Mouse (Mus musculus): ENCODE measurements around the gene Olfr281. TPM values are rescaled to one million over a fixed set of nuclear protein-coding genes. Genes with fewer than 3 reads are reported as not detected.

The Olfr281 gene
- polyA plus RNA-seq (2017; shearing (Covaris generic)) = not detected

GRCm38 (mm10) chr15:98452288-98452687 is at the start of gene Olfr281:
Olfr281 (plus strand) TSS chr15:98452588.

GRCm38 (mm10) chr15:98430925-98431324 is 21.5 kb upstream of the Olfr281 start, which contains the start of gene Olfr282:
Olfr282 (plus strand) TSS chr15:98431225.

GRCm38 (mm10) chr15:98469596-98469995 is 17.2 kb downstream of the Olfr281 start, which contains the start of gene OR5BS1P:
OR5BS1P (plus strand) TSS chr15:98469896.

GRCm38 (mm10) chr15:98482701-98483100 is 30.3 kb downstream of the Olfr281 start, which contains the start of gene Lalba:
Lalba (minus strand) TSS chr15:98482721.

DNA sequence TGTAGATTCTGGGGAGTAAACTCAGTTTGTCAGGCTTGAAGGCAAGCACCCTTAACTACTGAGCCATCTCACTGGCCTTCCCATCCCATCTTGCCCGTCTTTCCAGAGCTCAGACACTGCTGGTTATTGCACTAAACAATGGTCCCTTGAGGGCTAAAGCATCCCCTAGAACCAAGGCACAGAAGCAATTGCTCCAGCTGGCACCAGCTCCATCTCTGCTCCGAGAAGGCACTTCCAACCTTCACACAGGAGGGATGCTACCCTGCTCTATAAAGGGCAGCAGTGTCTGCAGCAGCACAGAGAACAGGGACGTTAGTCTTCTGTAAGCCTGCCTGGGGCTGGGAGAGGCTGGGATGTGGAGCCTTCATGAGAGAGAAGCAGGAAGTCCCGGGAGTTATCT is 39.7 kb downstream of the Olfr281 start, which contains the start of gene Olfr279:
TSS of gene Olfr279 (plus strand) at position 301 of the 400 bp plus-strand sequence.

Other genes starting within 250 kb of the Olfr281 start
- gene Gm44579, start 231.6 kb upstream of the Olfr281 start, polyA plus RNA-seq (2017; shearing (Covaris generic)) = not detected
- not detected for gene Olfr287, start 231.5 kb upstream of the Olfr281 start, polyA plus RNA-seq (2017; shearing (Covaris generic))
- gene Olfr286, start 218.1 kb upstream of the Olfr281 start, polyA plus RNA-seq (2017; shearing (Covaris generic)) = not detected
- not detected for gene H1fnt, start 195.3 kb upstream of the Olfr281 start, polyA plus RNA-seq (2017; shearing (Covaris generic))
- gene Zfp641, start 156.4 kb upstream of the Olfr281 start, polyA plus RNA-seq (2017; shearing (Covaris generic)) = not detected
- not detected for gene Olfr285, start 135.2 kb upstream of the Olfr281 start, polyA plus RNA-seq (2017; shearing (Covaris generic))
- not detected for gene Olfr284, start 111.6 kb upstream of the Olfr281 start, polyA plus RNA-seq (2017; shearing (Covaris generic))
- not detected for gene Olfr283, start 71.6 kb upstream of the Olfr281 start, polyA plus RNA-seq (2017; shearing (Covaris generic))
- gene Olfr282, start 21.4 kb upstream of the Olfr281 start, polyA plus RNA-seq (2017; shearing (Covaris generic)) = not detected
- not detected for gene OR5BS1P, start 17.3 kb downstream of the Olfr281 start, polyA plus RNA-seq (2017; shearing (Covaris generic))
- not detected for gene Lalba, start 30.1 kb downstream of the Olfr281 start, polyA plus RNA-seq (2017; shearing (Covaris generic))
- 0.05 TPM for gene Olfr279, start 39.8 kb downstream of the Olfr281 start, polyA plus RNA-seq (2017; shearing (Covaris generic))
- gene Kansl2, start 81.7 kb downstream of the Olfr281 start, polyA plus RNA-seq (2017; shearing (Covaris generic)) = 46.7 TPM
- gene Ccnt1, start 118.3 kb downstream of the Olfr281 start, polyA plus RNA-seq (2017; shearing (Covaris generic)) = 84.8 TPM
- not detected for gene 4930415O20Rik, start 118.4 kb downstream of the Olfr281 start, polyA plus RNA-seq (2017; shearing (Covaris generic))
- gene Adcy6, start 157.5 kb downstream of the Olfr281 start, polyA plus RNA-seq (2017; shearing (Covaris generic)) = 2.1 TPM
- gene Cacnb3, start 178.3 kb downstream of the Olfr281 start, polyA plus RNA-seq (2017; shearing (Covaris generic)) = 0.43 TPM
- 35.7 TPM for gene Ddx23, start 210.3 kb downstream of the Olfr281 start, polyA plus RNA-seq (2017; shearing (Covaris generic))
- 1.3 TPM for gene Rnd1, start 224.9 kb downstream of the Olfr281 start, polyA plus RNA-seq (2017; shearing (Covaris generic))

Measured in inflammation-experienced regulatory T-cells, adult 16 weeks (primary cell).